Mouse (Mus musculus) heart, adult 2 months (tissue): ENCODE measurements around the gene Dppa5a. TPM values are rescaled to one million over a fixed set of nuclear protein-coding genes. Genes with fewer than 3 reads are reported as not detected.

Experiments used
- DNase-seq, 2 experiments: peaks; one replicate each; pipeline ENCODE4 v3.0.0; 2021
- H3K27ac ChIP-seq: fragments of 200-600 bp; 2 replicates; pipeline ENCODE4 v1.8.1; 2022
- H3K27me3 ChIP-seq: fragments of 200-500 bp; 2 replicates; pipeline ENCODE4 v1.6.1; 2012; ENCODE audit warnings: mild to moderate bottlenecking, low read length, inconsistent platforms, mixed read lengths; ENCODE audit not compliant: control insufficient read depth, insufficient read depth
- H3K36me3 ChIP-seq: fragments of 200-500 bp; 2 replicates; pipeline ENCODE4 v1.6.1; 2012; ENCODE audit warnings: low read length, inconsistent platforms; ENCODE audit not compliant: control insufficient read depth, insufficient read depth
- H3K4me1 ChIP-seq: fragments of 200-500 bp; 2 replicates; pipeline ENCODE4 v1.6.1; 2011; ENCODE audit warnings: low read length; ENCODE audit not compliant: control insufficient read depth, insufficient read depth
- H3K4me3 ChIP-seq: fragments of 200-600 bp; 2 replicates; pipeline ENCODE4 v1.8.1; 2022
- H3K79me2 ChIP-seq: fragments of 200-500 bp; replicated peaks from 2 replicates; pipeline ENCODE4 v1.6.1; 2012; ENCODE audit warnings: mild to moderate bottlenecking, inconsistent platforms, low read length, moderate library complexity, mixed read lengths; ENCODE audit not compliant: control insufficient read depth, insufficient read depth
- H3K9ac ChIP-seq: fragments of 200-500 bp; 2 replicates; pipeline ENCODE4 v1.6.1; 2012; ENCODE audit warnings: low read depth, mild to moderate bottlenecking, control low read depth, inconsistent platforms, low read length, mixed read lengths
- CTCF ChIP-seq: fragments of 200-600 bp; IDR thresholded peaks from 2 replicates; pipeline ENCODE4 v1.8.1; 2022; ENCODE audit warnings: antibody characterized with exemption, mild to moderate bottlenecking, moderate library complexity
- EP300 ChIP-seq: fragments of 200-500 bp; IDR thresholded peaks from 2 replicates; pipeline ENCODE4 v1.6.1; 2011; ENCODE audit warnings: low read depth, low read length, control low read depth; ENCODE audit not compliant: insufficient read depth
- POLR2A ChIP-seq: fragments of 200-500 bp; IDR thresholded peaks from 2 replicates; pipeline ENCODE4 v1.6.1; 2011; ENCODE audit warnings: mild to moderate bottlenecking, low read depth, low read length, control low read depth; ENCODE audit not compliant: insufficient read depth
- WGBS: fragments of 180-500 bp; shearing (Covaris S2); methylation state at CpG from one replicate; pipeline ENCODE4 v1.1.7; 2018; 5-methylcytosine and 5-hydroxymethylcytosine counted together
- intact Hi-C: fragments of 180-260 bp; cut with DNase I; formaldehyde crosslinking; loops from one replicate; pipeline ENCODE4 v1.15.1; 2025
- polyA plus RNA-seq: library from polyadenylated mRNA; depleted of rRNA; stranded (reverse); fragments of >200 nt; gene quantifications from 2 replicates; pipeline ENCODE4 v1.2.3, GENCODE M21; 2012
- total RNA-seq, 2 experiments: library from RNA; stranded (reverse); gene quantifications; 2 replicates each; pipeline ENCODE4 v1.2.3; 2021

The Dppa5a gene
- total and polyA plus RNA-seq, 3 experiments, result not detected

GRCm38 (mm10) chr9:78377546-78377945 is 9.6 kb upstream of the Dppa5a start:
- DNase-seq, result no peak
- H3K27me3 ChIP-seq, result 0 out of 2 replicates have a peak, but pooled peaks cover 1% of the 10 kb centered on the region
- intact Hi-C loops, result no loop called here
- no peaks in the 10 kb centered on the region for H3K36me3 ChIP-seq
- WGBS, result 49% methylated on average over 8 of the region's 8 CpGs
- no peak overlapping the region for H3K27ac ChIP-seq
- H3K4me3 ChIP-seq, result no peak overlapping the region
- H3K9ac ChIP-seq, result no peak overlapping the region
- no peaks in the 10 kb centered on the region for H3K4me1 ChIP-seq
- TF ChIP-seq POLR2A (no peak), CTCF (no peak), EP300 (no peak)
- H3K79me2 ChIP-seq, result no peaks in the 10 kb centered on the region

DNA sequence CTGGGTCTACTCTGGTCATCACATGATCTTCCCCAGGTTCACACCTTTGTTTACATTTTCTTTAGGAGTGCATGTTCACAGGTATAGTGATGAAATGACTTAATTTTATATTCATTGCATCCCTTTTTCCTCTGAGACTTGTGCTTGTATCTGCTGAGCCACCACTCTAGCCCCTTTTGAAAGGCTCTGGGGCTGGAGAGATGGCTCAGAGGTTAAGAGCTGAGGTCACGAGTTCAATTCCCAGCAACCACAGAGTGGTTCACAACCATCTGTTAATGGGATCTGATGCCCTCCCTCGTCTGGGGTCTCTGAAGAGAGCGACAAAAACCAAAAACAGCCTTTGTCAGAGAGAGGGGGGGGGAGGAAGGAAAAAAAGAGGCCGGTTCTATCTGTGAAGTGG is 7.5 kb upstream of the Dppa5a start:
- intact Hi-C loops, result no loop called here
- Histone ChIP-seq H3K79me2 (no peaks in the 10 kb centered on the region), H3K27me3 (0 out of 2 replicates have a peak, but pooled peaks cover 1% of the 10 kb centered on the region), H3K36me3 (no peaks in the 10 kb centered on the region), H3K27ac (no peak overlapping the region), H3K4me3 (no peak overlapping the region), H3K4me1 (no peaks in the 10 kb centered on the region), H3K9ac (no peak overlapping the region)
- no peak for DNase-seq
- 80% methylated on average over 4 of the region's 4 CpGs for WGBS
- TF ChIP-seq POLR2A (no peak), CTCF (no peak), EP300 (no peak)

DNA sequence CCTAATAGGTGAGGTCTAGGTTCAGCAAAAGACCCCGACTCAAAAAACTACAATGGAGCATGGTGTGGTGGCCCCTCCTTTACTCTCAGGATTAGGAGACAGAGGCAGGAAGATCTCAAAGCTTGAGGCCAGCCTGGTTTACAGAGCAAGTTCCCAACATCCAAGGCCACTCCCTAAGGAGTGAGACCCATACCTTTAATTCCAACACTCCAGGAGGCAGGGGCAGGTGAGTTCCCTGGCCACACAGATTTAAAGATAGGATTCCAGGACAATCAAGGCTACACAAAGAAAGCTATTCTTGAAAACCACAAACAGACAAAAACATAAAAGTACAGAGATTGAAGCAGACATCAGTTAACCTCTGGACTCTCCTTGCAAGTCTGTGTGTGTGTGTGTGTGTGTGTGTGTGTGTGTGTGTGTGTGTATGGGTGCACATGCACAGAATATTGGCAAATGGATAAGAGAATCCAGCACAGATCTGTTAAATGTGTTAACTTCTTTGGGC is 7.0 kb upstream of the Dppa5a start:
- no peak for DNase-seq
- 74% methylated on average over 1 of the region's 1 CpGs for WGBS
- TF ChIP-seq POLR2A, result no peak
- no peak for TF ChIP-seq EP300
- TF ChIP-seq CTCF, result no peak
- intact Hi-C loops, result no loop called here
- no peak overlapping the region for H3K27ac ChIP-seq
- H3K36me3 ChIP-seq, result no peaks in the 10 kb centered on the region
- 0 out of 2 replicates have a peak, but pooled peaks cover 1% of the 10 kb centered on the region for H3K27me3 ChIP-seq
- H3K4me3 ChIP-seq, result no peak overlapping the region
- H3K4me1 ChIP-seq, result no peaks in the 10 kb centered on the region
- H3K9ac ChIP-seq, result no peak overlapping the region
- H3K79me2 ChIP-seq, result no peaks in the 10 kb centered on the region

DNA sequence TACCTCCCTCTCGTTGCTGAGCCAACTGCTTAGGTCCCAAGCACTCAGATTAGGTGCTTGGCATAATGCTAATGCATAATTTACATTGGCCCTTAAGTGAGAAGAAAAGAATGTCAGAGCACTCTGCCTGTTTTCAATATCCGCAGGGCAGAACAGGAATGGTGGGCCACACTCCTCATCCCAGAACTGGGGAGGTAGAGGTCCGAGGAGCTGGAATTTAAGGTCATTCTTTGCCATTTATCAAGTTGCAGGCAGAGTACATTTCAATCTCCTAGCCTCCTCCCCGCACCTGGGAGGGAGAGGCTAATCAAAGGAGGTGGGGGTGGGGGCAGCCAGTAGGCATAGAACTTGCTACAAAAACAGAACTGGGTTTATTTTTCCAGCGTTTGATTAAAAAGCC is 6.4 kb upstream of the Dppa5a start:
- H3K27ac ChIP-seq, result no peak overlapping the region
- H3K4me3 ChIP-seq, result no peak overlapping the region
- no peak overlapping the region for H3K9ac ChIP-seq
- intact Hi-C loops, result no loop called here
- no peaks in the 10 kb centered on the region for H3K79me2 ChIP-seq
- 0 out of 2 replicates have a peak, but pooled peaks cover 1% of the 10 kb centered on the region for H3K27me3 ChIP-seq
- H3K4me1 ChIP-seq, result no peaks in the 10 kb centered on the region
- DNase-seq, result no peak
- no peaks in the 10 kb centered on the region for H3K36me3 ChIP-seq
- 64% methylated on average over 5 of the region's 5 CpGs for WGBS
- TF ChIP-seq CTCF (no peak), EP300 (no peak), POLR2A (no peak)

- no peak for DNase-seq
Observed at GRCm38 (mm10) chr9:78372827-78373504, 5.0 kb upstream of the Dppa5a start.

GRCm38 (mm10) chr9:78371441-78371840 is 3.5 kb upstream of the Dppa5a start:
- DNase-seq, result no peak
- Histone ChIP-seq H3K9ac (no peak overlapping the region), H3K4me1 (no peaks in the 10 kb centered on the region), H3K79me2 (no peaks in the 10 kb centered on the region), H3K36me3 (no peaks in the 10 kb centered on the region), H3K27me3 (no peaks in the 10 kb centered on the region), H3K27ac (no peak overlapping the region), H3K4me3 (no peak overlapping the region)
- intact Hi-C loops, result no loop called here
- no peak for TF ChIP-seq POLR2A
- no peak for TF ChIP-seq CTCF
- TF ChIP-seq EP300, result no peak
- 91% methylated on average over 3 of the region's 3 CpGs for WGBS

More at GRCm38 (mm10) chr9:78372827-78373504, 5.0 kb upstream of the Dppa5a start:
- Histone ChIP-seq H3K27me3 (0 out of 2 replicates have a peak, but pooled peaks cover under 1% of the 10 kb centered on the region), H3K4me1 (no peaks in the 10 kb centered on the region), H3K27ac (no peak overlapping the region), H3K36me3 (no peaks in the 10 kb centered on the region), H3K4me3 (no peak overlapping the region), H3K79me2 (no peaks in the 10 kb centered on the region), H3K9ac (no peak overlapping the region)
- TF ChIP-seq POLR2A (no peak), CTCF (no peak), EP300 (no peak)
- WGBS, result 60% methylated on average over 10 of the region's 10 CpGs
- intact Hi-C loops, result no loop called here
